Mouse (Mus musculus) testis, adult 10 weeks (tissue): Measurements from ENCODE around the gene Slc24a3. TPM values are rescaled to one million over a fixed set of nuclear protein-coding genes. Genes with fewer than 3 reads are reported as not detected.

ENCODE experiments used
- polyA plus RNA-seq: library from polyadenylated mRNA; stranded (reverse); fragments of 350-450 nt; fragmentation: Illumina TruSeq; extraction: RNeasy Lipid Tissue Mini Kit (QIAGEN cat#74804); gene quantifications from one replicate; pipeline ENCODE4 v1.2.3, GENCODE M21; 2014; ENCODE audit warnings: low read depth, low replicate concordance

The Slc24a3 gene
- polyA plus RNA-seq, result 11.3 TPM

GRCm38 (mm10) chr2:145167664-145168360 is at the start of gene Slc24a3:
Gene Slc24a3, plus strand, starts transcription at chr2:145167754.

GRCm38 (mm10) chr2:145675142-145675755 is 507.7 kb downstream of the Slc24a3 start, which contains the start of gene Rin2:
Gene Rin2, plus strand, starts transcription at chr2:145675215.

